Mouse (Mus musculus) liver, adult 2 months (tissue): Measurements from ENCODE around the gene Skp1a. TPM values are rescaled to one million over a fixed set of nuclear protein-coding genes. Genes with fewer than 3 reads are reported as not detected.
A peak's percentile ranks its signal among the peaks of the same experiment; 100 is the strongest.

Experiments used
- DNase-seq: peaks from one replicate; pipeline ENCODE4 v3.0.0-alpha.2; 2011; ENCODE audit warnings: low read depth, low spot score; ENCODE audit errors: extremely low read depth
- H3K27ac ChIP-seq: fragments of 200-500 bp; replicated peaks from 2 replicates; pipeline ENCODE4 v1.5.1; 2012; ENCODE audit warnings: low read depth, mild to moderate bottlenecking, control low read depth, inconsistent platforms, low read length; ENCODE audit not compliant: insufficient read depth
- H3K27me3 ChIP-seq: fragments of 200-500 bp; 2 replicates; pipeline ENCODE4 v1.6.1; 2012; ENCODE audit warnings: mild to moderate bottlenecking, moderate library complexity, low read length, inconsistent platforms; ENCODE audit not compliant: control insufficient read depth, insufficient read depth
- H3K36me3 ChIP-seq: fragments of 200-500 bp; 2 replicates; pipeline ENCODE4 v1.6.1; 2012; ENCODE audit warnings: low read length, inconsistent platforms; ENCODE audit not compliant: control insufficient read depth, insufficient read depth
- H3K4me1 ChIP-seq: fragments of 200-500 bp; 2 replicates; pipeline ENCODE4 v1.6.1; 2011; ENCODE audit warnings: low read length; ENCODE audit not compliant: control insufficient read depth, insufficient read depth
- H3K4me3 ChIP-seq: fragments of 200-500 bp; 2 replicates; pipeline ENCODE4 v1.5.1; 2011; ENCODE audit warnings: low read depth, mild to moderate bottlenecking, control low read depth, low read length, moderate library complexity; ENCODE audit not compliant: insufficient read depth
- H3K79me2 ChIP-seq: fragments of 200-500 bp; 2 replicates; pipeline ENCODE4 v1.6.1; 2012; ENCODE audit warnings: inconsistent platforms, mild to moderate bottlenecking, low read length, moderate library complexity; ENCODE audit not compliant: control insufficient read depth, insufficient read depth
- H3K9ac ChIP-seq: fragments of 200-500 bp; 2 replicates; pipeline ENCODE4 v1.6.1; 2012; ENCODE audit warnings: low read depth, mild to moderate bottlenecking, control low read depth, inconsistent platforms, low read length
- CTCF ChIP-seq: fragments of 200-500 bp; IDR thresholded peaks from 2 replicates; pipeline ENCODE4 v1.5.1; 2011; ENCODE audit warnings: low read depth, low read length, control low read depth
- POLR2A ChIP-seq: fragments of 200-500 bp; IDR thresholded peaks from 2 replicates; pipeline ENCODE4 v1.6.1; 2011; ENCODE audit warnings: low read length, control low read depth; ENCODE audit not compliant: insufficient read depth; ENCODE audit errors: extremely low read depth
- WGBS: fragments of 180-500 bp; shearing (Covaris S2); methylation state at CpG from one replicate; pipeline ENCODE4 v1.1.7; 2018; 5-methylcytosine and 5-hydroxymethylcytosine counted together
- polyA plus RNA-seq: library from polyadenylated mRNA; depleted of rRNA; stranded (reverse); fragments of >200 nt; gene quantifications from 2 replicates; pipeline ENCODE4 v1.2.3, GENCODE M21; 2012
- total RNA-seq: library from RNA; depleted of rRNA; stranded (reverse); fragments of >200 nt; gene quantifications from 2 replicates; pipeline ENCODE4 v1.2.3, GENCODE M21; 2014

Skp1a gene
- total and polyA plus RNA-seq, 2 experiments, result 26.0 to 318 TPM

DNA sequence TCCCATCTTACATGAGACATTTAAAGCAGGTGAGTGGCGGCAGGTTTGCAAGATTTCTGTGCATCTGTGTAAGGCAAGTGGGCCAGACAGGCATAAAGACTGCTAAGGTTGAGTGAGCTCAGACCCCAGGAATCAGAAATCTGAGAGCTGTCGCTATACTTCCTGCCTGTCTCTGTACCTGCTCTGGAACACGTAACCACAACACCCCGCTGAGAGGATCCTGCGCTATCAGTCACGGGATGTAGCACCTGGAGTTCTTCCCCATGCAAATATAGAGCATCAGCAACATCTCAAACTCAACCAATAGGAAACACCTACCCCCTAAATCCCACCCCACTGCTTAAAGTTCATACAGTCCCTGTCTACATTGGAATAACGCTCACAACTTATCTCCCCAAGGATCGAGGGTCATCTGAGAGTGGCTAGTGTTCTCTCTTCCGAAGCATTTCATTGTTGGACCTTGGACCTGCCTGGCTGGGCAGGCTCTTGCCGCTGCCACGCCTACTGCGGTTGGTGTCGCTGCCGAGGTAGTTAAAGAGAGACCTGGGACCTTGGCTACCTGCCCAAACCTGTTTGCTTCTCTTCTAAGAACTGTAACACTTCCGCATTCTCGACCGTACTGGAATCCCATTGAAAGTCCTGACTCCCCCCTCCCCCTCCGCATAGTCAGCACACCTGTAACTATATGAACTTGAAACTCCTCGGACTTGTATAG is 7.7 kb upstream of the Skp1a start:
- WGBS, result 5% methylated on average over 19 of the region's 19 CpGs
- TF ChIP-seq POLR2A, result no peak
- no peak for TF ChIP-seq CTCF
- H3K36me3 ChIP-seq, result no peaks in the 10 kb centered on the region
- no peaks in the 10 kb centered on the region for H3K79me2 ChIP-seq
- peak overlapping the region; percentile 87 for H3K27ac ChIP-seq
- peak overlapping the region; percentile 46 for H3K4me3 ChIP-seq
- H3K9ac ChIP-seq, result peak overlapping the region; percentile 59
- peak; percentile 96 for DNase-seq
- H3K27me3 ChIP-seq, result no peaks in the 10 kb centered on the region
- H3K4me1 ChIP-seq, result peaks cover 7% of the 10 kb centered on the region

DNA sequence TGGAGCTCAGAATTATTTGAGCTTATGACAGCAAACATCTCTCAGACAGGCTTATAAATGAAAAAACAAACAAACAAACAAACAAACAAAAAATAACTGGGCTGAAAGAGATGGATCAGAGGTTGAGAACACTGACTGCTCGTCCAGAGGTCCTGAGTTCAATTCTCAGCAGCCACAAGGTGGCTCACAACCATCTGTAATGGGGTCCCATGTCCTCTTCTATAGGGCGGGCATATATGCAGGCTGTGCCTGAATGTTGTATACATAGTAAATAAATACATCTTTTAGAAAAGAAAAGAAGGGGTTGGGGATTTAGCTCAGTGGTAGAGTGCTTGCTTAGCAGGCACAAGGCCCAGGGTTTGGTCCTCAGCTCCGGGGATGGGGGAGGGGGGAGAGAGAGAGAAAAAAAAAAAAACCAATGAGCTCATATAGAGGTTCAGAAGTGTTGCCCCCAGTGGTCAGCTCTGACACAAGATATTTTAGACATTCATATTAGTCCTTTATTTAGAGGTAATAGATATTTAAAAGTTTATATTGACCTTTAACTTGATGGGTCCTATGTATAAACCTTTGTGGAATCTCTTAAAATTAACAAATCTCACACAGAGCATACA is 5.7 kb upstream of the Skp1a start:
- 75% methylated on average over 3 of the region's 3 CpGs for WGBS
- Histone ChIP-seq H3K36me3 (no peaks in the 10 kb centered on the region), H3K4me3 (no peak overlapping the region), H3K4me1 (peaks cover 7% of the 10 kb centered on the region; the same call in 1 of the 2 replicates), H3K27ac (no peak overlapping the region), H3K27me3 (no peaks in the 10 kb centered on the region), H3K79me2 (no peaks in the 10 kb centered on the region), H3K9ac (no peak overlapping the region)
- DNase-seq, result no peak
- TF ChIP-seq POLR2A (no peak), CTCF (no peak)

DNA sequence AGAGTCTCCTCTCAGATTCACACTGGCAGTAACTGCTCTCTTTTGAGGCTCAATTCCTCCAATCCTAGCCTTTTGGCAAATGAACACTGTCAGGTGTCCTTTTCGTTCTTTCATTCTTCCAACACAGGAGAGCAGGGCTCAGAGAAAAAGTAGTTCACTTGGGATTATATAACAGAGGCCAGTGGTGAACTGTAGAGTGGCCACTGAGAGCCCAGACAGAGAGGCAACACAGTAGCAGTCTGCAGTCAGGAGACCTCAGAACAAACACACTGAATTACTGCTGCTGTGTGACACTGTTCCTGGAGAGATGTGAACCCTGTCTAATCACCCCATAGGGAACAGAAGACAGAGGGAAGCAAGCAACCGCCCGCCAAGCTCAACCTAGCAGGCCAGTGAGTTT is 4.7 kb upstream of the Skp1a start:
- Histone ChIP-seq H3K4me1 (peaks cover 7% of the 10 kb centered on the region; the same call in 1 of the 2 replicates), H3K27ac (no peak overlapping the region), H3K4me3 (no peak overlapping the region), H3K79me2 (peaks cover 2% of the 10 kb centered on the region; the same call in 1 of the 2 replicates), H3K27me3 (no peaks in the 10 kb centered on the region), H3K9ac (no peak overlapping the region), H3K36me3 (no peaks in the 10 kb centered on the region)
- 73% methylated on average over 3 of the region's 3 CpGs for WGBS
- no peak for DNase-seq
- no peak for TF ChIP-seq POLR2A
- TF ChIP-seq CTCF, result no peak

DNA sequence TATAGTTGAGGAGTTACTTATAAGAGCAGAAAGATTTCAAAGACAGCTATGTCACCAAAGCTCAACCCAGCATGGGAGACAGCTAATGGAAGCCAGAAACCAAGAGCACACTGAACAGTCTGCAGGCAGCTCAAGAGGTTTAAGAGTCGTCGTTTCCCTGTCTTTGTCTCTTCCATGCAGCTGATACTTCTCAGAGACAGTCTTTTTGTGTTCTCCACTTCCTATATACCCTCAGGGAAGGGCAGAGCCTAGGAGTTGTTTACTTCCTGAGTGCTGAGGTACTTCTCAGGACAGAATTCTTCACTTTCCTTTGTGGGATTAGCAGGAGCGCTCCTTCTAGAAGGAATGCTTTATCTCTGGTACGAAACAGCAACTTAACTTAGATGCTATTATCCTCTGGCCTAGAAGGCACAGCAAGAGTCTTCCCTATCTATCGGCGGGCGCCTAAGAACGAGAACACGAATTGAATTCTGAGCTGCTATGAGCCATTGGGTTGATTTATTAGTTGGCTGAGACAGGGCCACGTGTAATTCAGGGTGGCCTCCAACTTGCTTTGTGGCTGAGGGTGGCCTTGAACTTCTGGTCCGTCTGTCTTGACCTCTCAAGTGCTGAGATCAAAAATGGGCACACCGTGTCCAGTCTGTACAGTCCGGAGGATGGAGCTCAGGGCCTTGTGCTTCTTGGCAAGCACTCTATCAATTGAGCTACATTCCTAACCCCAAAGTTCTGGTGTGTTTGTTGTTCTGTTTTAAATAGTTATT is 4.1 kb upstream of the Skp1a start:
- WGBS, result 85% methylated on average over 13 of the region's 13 CpGs
- Histone ChIP-seq H3K27me3 (no peaks in the 10 kb centered on the region), H3K36me3 (no peaks in the 10 kb centered on the region), H3K4me1 (peaks cover 7% of the 10 kb centered on the region; the same call in 1 of the 2 replicates), H3K27ac (no peak overlapping the region), H3K9ac (no peak overlapping the region), H3K4me3 (no peak overlapping the region), H3K79me2 (peaks cover 7% of the 10 kb centered on the region; the same call in 1 of the 2 replicates)
- no peak for TF ChIP-seq POLR2A
- no peak for DNase-seq

DNA sequence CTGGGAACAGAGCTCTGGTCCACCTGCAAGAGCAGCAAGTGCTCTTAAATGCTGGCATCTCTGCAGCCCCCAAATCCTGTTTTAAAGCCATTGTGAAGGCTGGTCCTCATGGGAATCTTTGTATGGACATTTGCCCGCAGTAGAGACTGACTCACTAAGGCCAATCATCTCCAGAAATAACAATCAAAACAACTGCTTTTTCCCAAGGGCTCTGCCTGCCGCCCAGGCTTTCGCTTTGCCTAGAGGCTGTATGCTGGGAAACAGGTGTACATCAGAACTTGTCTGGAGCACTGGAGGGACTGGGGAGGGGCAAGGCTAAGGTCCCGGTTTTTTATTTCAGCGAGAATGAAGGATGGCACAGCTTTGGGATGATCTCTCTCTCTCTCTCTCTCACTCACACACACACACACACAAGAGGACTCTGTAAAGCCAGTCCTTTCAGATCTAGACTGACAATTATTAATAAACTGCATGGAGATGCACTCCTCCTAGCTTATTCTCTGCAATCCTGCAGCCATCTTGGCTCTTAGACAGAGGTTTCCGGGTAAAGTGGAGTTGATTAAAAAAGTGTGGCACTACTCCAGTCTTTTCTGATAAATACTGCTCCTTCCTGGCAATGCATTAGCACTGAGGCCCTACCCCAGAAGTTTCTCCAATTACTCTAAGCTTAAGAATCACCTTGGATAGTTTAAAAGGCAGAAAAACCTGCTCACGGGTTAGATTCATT is 2.9 kb upstream of the Skp1a start:
- Histone ChIP-seq H3K9ac (no peak overlapping the region), H3K27me3 (no peaks in the 10 kb centered on the region), H3K27ac (no peak overlapping the region), H3K4me1 (peaks cover 9% of the 10 kb centered on the region), H3K36me3 (no peaks in the 10 kb centered on the region), H3K79me2 (peaks cover 7% of the 10 kb centered on the region; the same call in 1 of the 2 replicates), H3K4me3 (no peak overlapping the region)
- TF ChIP-seq POLR2A (no peak), CTCF (no peak)
- no peak for DNase-seq
- 86% methylated on average over 7 of the region's 7 CpGs for WGBS
